Mouse (Mus musculus): ENCODE results near the gene Chsy1. TPM values are rescaled to one million over a fixed set of nuclear protein-coding genes. Genes with fewer than 3 reads are reported as not detected.

Gene Chsy1
- polyA plus RNA-seq, 1 experiment: 11.2 TPM

DNA sequence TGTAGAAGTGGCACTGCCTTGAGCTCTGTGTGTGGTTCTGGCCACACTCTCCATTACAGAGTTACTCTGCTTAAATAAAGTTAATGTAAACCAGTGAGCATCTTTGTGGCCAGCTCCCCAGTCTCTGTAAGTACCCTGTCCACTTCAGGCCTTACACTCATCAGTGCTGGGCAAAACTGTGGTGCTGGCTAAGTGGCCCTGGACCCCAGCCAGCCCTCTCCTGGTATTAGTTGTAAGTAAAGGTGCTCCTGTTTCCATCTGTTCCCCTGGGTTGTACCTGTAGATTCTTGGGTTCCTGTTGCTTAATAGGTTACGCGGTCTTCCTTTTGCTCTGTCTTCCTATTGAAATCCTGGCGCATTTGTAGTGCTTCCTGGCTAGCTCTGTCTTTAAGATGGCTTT lies 38.5 kb downstream of the Chsy1 start:
- H3K27ac ChIP-seq (ENCODE audit: control insufficient read depth, insufficient read depth, low read depth, low read length, poor library complexity): no peak overlapping the region

DNA sequence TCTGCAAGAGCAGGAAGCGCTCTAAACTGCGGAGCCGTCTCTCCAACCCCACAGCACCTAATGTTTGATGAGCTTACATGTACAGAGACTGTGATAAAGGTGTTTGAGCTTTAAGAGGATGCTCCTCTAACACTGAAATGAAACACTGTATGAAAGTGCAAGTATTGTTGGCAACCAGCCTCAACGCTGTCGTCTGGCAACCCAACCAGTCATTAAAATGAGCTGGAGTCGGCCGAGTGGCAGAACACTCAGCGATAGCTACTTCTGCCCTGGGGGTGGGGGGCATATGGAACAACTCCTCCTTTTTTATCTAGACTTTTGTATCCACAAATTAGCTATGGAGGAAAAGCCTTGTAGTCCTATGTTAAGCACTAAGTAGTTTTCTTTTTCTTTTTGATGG lies 40.2 kb downstream of the Chsy1 start:
- WGBS: 92% methylated on average over 8 of the region's 8 CpGs
- Histone ChIP-seq H3K4me3 (replicated peaks; ENCODE audit: control insufficient read depth, low read depth, low read length) (no peak overlapping the region), H3K27ac (ENCODE audit: control insufficient read depth, insufficient read depth, low read depth, low read length, poor library complexity) (no peak overlapping the region), H3K4me1 (ENCODE audit: control insufficient read depth, insufficient read depth, low read length) (peaks cover 1% of the 10 kb centered on the region; the same call in 1 of the 2 replicates)
- TF ChIP-seq CTCF (IDR thresholded peaks at IDR 0.05; ENCODE audit: control insufficient read depth, insufficient read depth, low read length) (no peak), POLR2A (IDR thresholded peaks at IDR 0.05; ENCODE audit: borderline replicate concordance, control insufficient read depth, low read depth, low read length) (no peak)

More for the DNA sequence above, 38.5 kb downstream of the Chsy1 start:
- Histone ChIP-seq H3K4me1 (ENCODE audit: control insufficient read depth, insufficient read depth, low read length) (peaks cover 1% of the 10 kb centered on the region; the same call in 1 of the 2 replicates), H3K4me3 (replicated peaks; ENCODE audit: control insufficient read depth, low read depth, low read length) (no peak overlapping the region)
- 54% methylated on average over 3 of the region's 3 CpGs for WGBS
- TF ChIP-seq CTCF (IDR thresholded peaks at IDR 0.05; ENCODE audit: control insufficient read depth, insufficient read depth, low read length): no peak
- no peak for TF ChIP-seq POLR2A (IDR thresholded peaks at IDR 0.05; ENCODE audit: borderline replicate concordance, control insufficient read depth, low read depth, low read length)

DNA sequence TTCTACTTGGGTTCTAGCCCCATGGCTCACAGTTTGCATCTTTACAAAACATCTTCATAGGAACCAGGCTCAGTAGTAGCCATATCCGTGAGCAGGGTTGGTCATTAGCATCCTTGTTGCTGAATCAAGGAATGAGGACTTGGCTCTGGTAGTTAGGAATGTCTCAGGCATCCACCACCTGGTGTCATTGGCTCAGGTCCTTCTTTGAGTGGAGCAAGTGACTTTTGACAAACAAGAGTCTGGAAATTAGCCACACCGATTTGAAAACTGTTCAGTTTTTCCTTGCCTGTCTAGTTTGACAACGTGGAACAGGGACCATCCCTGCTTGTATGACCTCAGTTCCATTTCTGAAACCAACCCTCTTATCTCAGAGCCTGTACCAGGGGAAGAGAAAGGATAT lies 41.1 kb downstream of the Chsy1 start:
- peaks cover 1% of the 10 kb centered on the region; the same call in 1 of the 2 replicates for H3K4me1 ChIP-seq (ENCODE audit: control insufficient read depth, insufficient read depth, low read length)
- H3K27ac ChIP-seq (ENCODE audit: control insufficient read depth, insufficient read depth, low read depth, low read length, poor library complexity): no peak overlapping the region
- TF ChIP-seq CTCF (IDR thresholded peaks at IDR 0.05; ENCODE audit: control insufficient read depth, insufficient read depth, low read length) (no peak), POLR2A (IDR thresholded peaks at IDR 0.05; ENCODE audit: borderline replicate concordance, control insufficient read depth, low read depth, low read length) (no peak)

DNA sequence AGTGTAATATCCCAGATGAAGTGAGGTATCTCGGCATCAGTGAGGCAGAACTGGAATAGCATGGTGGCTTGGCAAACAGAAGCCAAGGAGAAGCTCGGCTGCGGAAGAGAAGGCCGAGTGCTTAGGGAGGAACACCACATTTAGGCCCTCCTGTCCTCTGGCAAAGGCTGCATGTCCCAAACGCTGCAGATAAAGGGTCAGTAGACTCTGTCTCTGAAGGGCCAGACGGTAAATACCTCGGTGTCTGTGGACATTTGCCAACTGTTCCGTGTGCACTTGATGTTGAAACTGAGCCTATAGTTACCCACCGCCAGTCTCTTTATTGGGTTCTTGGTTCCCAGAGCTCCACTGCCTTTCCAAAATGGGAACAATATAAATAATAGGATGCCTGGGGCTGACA lies 48.1 kb downstream of the Chsy1 start:
- TF ChIP-seq CTCF (IDR thresholded peaks at IDR 0.05; ENCODE audit: control insufficient read depth, insufficient read depth, low read length): no peak
- TF ChIP-seq POLR2A (IDR thresholded peaks at IDR 0.05; ENCODE audit: borderline replicate concordance, control insufficient read depth, low read depth, low read length): no peak
- Histone ChIP-seq H3K4me3 (replicated peaks; ENCODE audit: control insufficient read depth, low read depth, low read length) (no peak overlapping the region), H3K4me1 (ENCODE audit: control insufficient read depth, insufficient read depth, low read length) (no peaks in the 10 kb centered on the region; the same call in 1 of the 2 replicates), H3K27ac (ENCODE audit: control insufficient read depth, insufficient read depth, low read depth, low read length, poor library complexity) (no peak overlapping the region)
- WGBS: 64% methylated on average over 9 of the region's 9 CpGs

More for the DNA sequence above, 41.1 kb downstream of the Chsy1 start:
- 77% methylated on average over 3 of the region's 3 CpGs for WGBS
- H3K4me3 ChIP-seq (replicated peaks; ENCODE audit: control insufficient read depth, low read depth, low read length): no peak overlapping the region

DNA sequence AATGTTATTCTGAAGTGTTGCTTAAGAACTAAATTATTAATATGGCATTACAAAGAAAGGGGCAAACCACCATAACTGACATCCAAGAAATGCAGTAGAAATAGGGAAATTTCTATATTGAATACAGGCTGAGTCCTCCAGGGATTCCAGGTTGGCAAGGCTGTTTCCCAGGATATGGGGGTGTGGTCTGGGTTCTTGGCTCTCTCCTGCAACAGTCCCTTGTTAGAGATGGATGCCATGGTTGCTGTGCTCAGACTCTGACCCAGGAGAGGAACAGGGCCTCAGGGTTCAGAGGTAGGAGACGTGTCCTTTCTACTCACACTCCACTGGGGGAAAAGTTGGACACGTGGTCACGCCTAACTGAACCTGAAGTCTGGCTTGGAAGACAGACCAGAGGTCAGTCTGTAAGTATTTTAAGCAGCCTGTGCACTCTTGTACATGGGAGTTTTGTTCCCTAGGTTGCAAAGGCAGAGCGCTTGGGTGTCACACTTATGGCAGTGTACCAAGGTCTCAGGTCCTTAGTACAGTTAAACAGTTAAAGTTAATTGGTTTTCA lies 48.6 kb downstream of the Chsy1 start:
- H3K4me1 ChIP-seq (ENCODE audit: control insufficient read depth, insufficient read depth, low read length): no peaks in the 10 kb centered on the region; the same call in 1 of the 2 replicates
- 87% methylated on average over 4 of the region's 4 CpGs for WGBS
- no peak for TF ChIP-seq POLR2A (IDR thresholded peaks at IDR 0.05; ENCODE audit: borderline replicate concordance, control insufficient read depth, low read depth, low read length)
- no peak for TF ChIP-seq CTCF (IDR thresholded peaks at IDR 0.05; ENCODE audit: control insufficient read depth, insufficient read depth, low read length)
- H3K4me3 ChIP-seq (replicated peaks; ENCODE audit: control insufficient read depth, low read depth, low read length): no peak overlapping the region
- H3K27ac ChIP-seq (ENCODE audit: control insufficient read depth, insufficient read depth, low read depth, low read length, poor library complexity): no peak overlapping the region

DNA sequence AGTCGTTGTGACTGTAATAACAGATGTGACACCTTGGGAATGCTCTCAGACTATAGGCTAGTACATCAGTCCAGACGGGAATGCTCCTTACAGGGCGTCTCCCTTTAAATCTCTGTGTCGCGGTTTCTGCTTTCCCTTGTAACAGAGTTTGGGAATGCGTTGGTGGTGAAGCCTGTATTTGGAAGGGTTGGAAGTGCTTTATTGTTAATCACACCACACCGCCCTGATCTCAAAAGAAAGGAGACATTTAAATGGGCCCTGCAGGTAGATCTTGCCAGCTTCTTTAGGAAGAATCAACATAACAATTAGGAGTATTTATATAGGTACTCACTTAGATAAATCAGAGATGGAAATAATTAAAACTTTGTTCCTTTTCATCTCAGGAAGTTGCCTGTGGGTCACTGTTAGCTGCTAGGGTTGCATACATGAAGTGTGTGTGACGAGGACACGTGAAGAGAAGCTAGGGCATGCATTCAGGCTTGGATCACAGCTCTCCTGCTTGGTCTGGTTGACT lies 49.4 kb downstream of the Chsy1 start:
- 87% methylated on average over 9 of the region's 9 CpGs for WGBS
- Histone ChIP-seq H3K27ac (ENCODE audit: control insufficient read depth, insufficient read depth, low read depth, low read length, poor library complexity) (no peak overlapping the region), H3K4me1 (ENCODE audit: control insufficient read depth, insufficient read depth, low read length) (no peaks in the 10 kb centered on the region; the same call in 1 of the 2 replicates), H3K4me3 (replicated peaks; ENCODE audit: control insufficient read depth, low read depth, low read length) (no peak overlapping the region)
- TF ChIP-seq POLR2A (IDR thresholded peaks at IDR 0.05; ENCODE audit: borderline replicate concordance, control insufficient read depth, low read depth, low read length) (no peak), CTCF (IDR thresholded peaks at IDR 0.05; ENCODE audit: control insufficient read depth, insufficient read depth, low read length) (no peak)

DNA sequence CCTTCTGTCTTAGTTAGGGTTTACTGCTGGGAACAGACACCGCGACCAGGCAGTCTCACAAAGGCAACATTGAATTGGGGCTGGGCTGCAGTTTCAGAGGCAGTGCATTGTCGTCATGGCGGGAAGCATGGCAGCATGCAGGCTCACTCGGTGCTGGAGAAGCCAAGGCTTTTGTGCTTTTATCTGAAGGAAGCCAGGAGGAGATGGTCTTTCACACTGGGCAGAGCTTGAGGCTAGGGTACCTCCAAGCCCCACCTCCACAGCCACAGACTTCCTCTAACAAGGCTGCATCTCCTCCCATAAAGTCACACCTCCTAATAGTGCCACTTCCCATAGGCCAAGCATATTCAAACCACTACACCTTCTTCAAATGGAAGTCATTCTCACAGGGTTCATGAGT lies 50.6 kb downstream of the Chsy1 start:
- Histone ChIP-seq H3K4me1 (ENCODE audit: control insufficient read depth, insufficient read depth, low read length) (no peaks in the 10 kb centered on the region; the same call in 1 of the 2 replicates), H3K4me3 (replicated peaks; ENCODE audit: control insufficient read depth, low read depth, low read length) (no peak overlapping the region), H3K27ac (ENCODE audit: control insufficient read depth, insufficient read depth, low read depth, low read length, poor library complexity) (no peak overlapping the region)
- 70% methylated on average over 5 of the region's 5 CpGs for WGBS
- no peak for TF ChIP-seq POLR2A (IDR thresholded peaks at IDR 0.05; ENCODE audit: borderline replicate concordance, control insufficient read depth, low read depth, low read length)
- no peak for TF ChIP-seq CTCF (IDR thresholded peaks at IDR 0.05; ENCODE audit: control insufficient read depth, insufficient read depth, low read length)

DNA sequence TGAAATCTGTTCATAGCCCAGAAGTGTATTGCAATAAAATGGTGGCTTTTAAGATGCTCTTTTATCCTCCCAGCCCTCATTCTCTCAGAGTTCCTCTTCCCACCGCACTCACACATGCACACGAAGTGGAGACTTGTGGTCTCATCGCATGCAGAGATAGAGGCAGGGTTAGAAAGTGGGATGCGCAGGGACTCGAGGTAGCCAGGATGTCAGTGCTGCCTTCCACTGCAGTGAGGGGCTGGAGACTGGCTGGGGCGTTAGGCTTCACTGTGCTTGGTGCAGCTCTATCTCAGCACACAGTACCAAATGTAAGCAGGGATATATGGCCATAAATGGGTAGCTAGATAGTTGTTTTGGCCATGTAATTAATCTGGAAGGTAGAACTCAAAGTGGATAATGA lies 52.5 kb downstream of the Chsy1 start:
- no peak overlapping the region for H3K4me3 ChIP-seq (replicated peaks; ENCODE audit: control insufficient read depth, low read depth, low read length)
- no peaks in the 10 kb centered on the region; the same call in 1 of the 2 replicates for H3K4me1 ChIP-seq (ENCODE audit: control insufficient read depth, insufficient read depth, low read length)
- TF ChIP-seq POLR2A (IDR thresholded peaks at IDR 0.05; ENCODE audit: borderline replicate concordance, control insufficient read depth, low read depth, low read length) (no peak), CTCF (IDR thresholded peaks at IDR 0.05; ENCODE audit: control insufficient read depth, insufficient read depth, low read length) (no peak)
- 77% methylated on average over 6 of the region's 6 CpGs for WGBS
- H3K27ac ChIP-seq (ENCODE audit: control insufficient read depth, insufficient read depth, low read depth, low read length, poor library complexity): no peak overlapping the region

Measured in bone marrow, adult 2 months (tissue).